Mouse (Mus musculus) testis, postnatal 10 days (tissue): ENCODE data around the gene Rmdn3.

ENCODE experiments used
- DNase-seq: peaks from one replicate; pipeline ENCODE4 v3.0.0; 2021; ENCODE audit warnings: low spot score

Gene Rmdn3

GRCm38 (mm10) chr2:119156681-119157572 lies at the start of gene Rmdn3:
Rmdn3 (minus strand) TSS chr2:119157034.
- DNase-seq = peak; percentile 98

- DNase-seq = no peak
Observed at GRCm38 (mm10) chr2:119203871-119204460, 47.1 kb upstream of the Rmdn3 start.

GRCm38 (mm10) chr2:119202914-119203453 lies 46.1 kb upstream of the Rmdn3 start:
- DNase-seq = peak; percentile 61

GRCm38 (mm10) chr2:119198934-119199333 lies 42.1 kb upstream of the Rmdn3 start:
- DNase-seq = no peak

- no peak for DNase-seq
Observed at GRCm38 (mm10) chr2:119198049-119198448, 41.2 kb upstream of the Rmdn3 start.

GRCm38 (mm10) chr2:119197493-119197892 lies 40.7 kb upstream of the Rmdn3 start:
- no peak for DNase-seq

- DNase-seq = no peak
Observed at GRCm38 (mm10) chr2:119196316-119197108, 39.7 kb upstream of the Rmdn3 start.

GRCm38 (mm10) chr2:119194140-119194539 lies 37.3 kb upstream of the Rmdn3 start:
- DNase-seq = no peak

- no peak for DNase-seq
Observed at GRCm38 (mm10) chr2:119190969-119191368, 34.1 kb upstream of the Rmdn3 start.

- peak; percentile 92 for DNase-seq
Observed at GRCm38 (mm10) chr2:119189029-119189710, 32.3 kb upstream of the Rmdn3 start.

- DNase-seq = no peak
Observed at GRCm38 (mm10) chr2:119182914-119183313, 26.1 kb upstream of the Rmdn3 start.

- DNase-seq = no peak
Observed at GRCm38 (mm10) chr2:119177384-119177939, 20.6 kb upstream of the Rmdn3 start.

GRCm38 (mm10) chr2:119176761-119177160 lies 19.9 kb upstream of the Rmdn3 start:
- no peak for DNase-seq

- no peak for DNase-seq
Observed at GRCm38 (mm10) chr2:119175614-119176013, 18.8 kb upstream of the Rmdn3 start.

- no peak for DNase-seq
Observed at GRCm38 (mm10) chr2:119174866-119175265, 18.0 kb upstream of the Rmdn3 start.

- no peak for DNase-seq
Observed at GRCm38 (mm10) chr2:119173991-119174651, 17.3 kb upstream of the Rmdn3 start, which contains the start of gene Gm14137. Gm14137 (plus strand) TSS chr2:119174509.

- DNase-seq = peak; percentile 76
Observed at GRCm38 (mm10) chr2:119172862-119173576, 16.2 kb upstream of the Rmdn3 start.

- no peak for DNase-seq
Observed at GRCm38 (mm10) chr2:119172446-119172845, 15.6 kb upstream of the Rmdn3 start.

- no peak for DNase-seq
Observed at GRCm38 (mm10) chr2:119171574-119171973, 14.7 kb upstream of the Rmdn3 start.

- no peak for DNase-seq
Observed at GRCm38 (mm10) chr2:119170282-119170681, 13.4 kb upstream of the Rmdn3 start.
